Mouse (Mus musculus) ES-Bruce4 (cell line): ENCODE results near the gene Soat1.

Experiments used
- CTCF ChIP-seq: IDR thresholded peaks from one replicate; pipeline ENCODE4 v1.8.1; 2011; ENCODE audit warnings: low read depth, low read length
- POLR2A ChIP-seq: IDR thresholded peaks from one replicate; pipeline ENCODE4 v1.8.1; 2011; ENCODE audit warnings: low read length; ENCODE audit not compliant: insufficient read depth

DNA sequence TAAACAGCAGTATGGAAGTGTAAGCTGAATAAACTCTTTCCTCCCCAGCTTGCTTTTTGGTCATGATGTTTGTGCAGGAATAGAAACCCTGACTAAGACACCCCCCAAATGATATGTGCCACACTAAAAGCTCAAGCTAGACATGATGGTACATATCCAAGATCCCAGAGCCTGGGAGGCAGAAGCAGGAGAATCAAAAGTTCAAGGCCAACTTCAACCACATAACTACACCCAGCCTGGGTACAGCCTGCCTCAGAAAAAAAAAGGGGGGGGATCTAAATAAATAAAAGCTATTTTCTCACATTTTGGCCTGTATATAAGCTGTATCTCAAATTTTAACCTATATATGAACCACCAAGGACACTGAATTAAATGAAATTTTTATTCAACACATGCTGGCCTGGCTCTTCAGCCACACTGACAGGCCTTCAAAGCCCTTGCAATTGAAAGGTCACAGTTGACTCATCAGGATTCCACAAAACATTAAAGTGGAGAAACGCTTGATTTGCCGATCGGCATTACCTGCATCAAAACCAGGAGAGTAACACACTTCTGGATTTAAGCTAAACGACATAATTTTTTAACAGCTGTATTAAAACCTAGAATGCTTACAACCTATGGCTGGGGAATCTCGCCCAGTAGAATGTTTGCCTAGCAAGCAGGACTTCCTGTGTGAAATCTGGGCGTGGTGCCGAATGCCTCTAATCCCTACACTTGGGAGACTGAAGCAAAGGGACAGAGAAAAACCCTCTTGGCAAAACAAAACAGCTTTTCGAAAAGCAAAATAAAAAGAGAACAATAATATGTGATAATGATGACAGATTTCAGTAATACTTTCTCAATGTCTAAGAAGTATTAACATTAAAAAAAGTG, 9.9 kb downstream of the Soat1 start:
- TF ChIP-seq POLR2A (no peak), CTCF (no peak)
